10 mouse cellular contexts compared by ENCODE assay signal in the genomic region with DNA sequence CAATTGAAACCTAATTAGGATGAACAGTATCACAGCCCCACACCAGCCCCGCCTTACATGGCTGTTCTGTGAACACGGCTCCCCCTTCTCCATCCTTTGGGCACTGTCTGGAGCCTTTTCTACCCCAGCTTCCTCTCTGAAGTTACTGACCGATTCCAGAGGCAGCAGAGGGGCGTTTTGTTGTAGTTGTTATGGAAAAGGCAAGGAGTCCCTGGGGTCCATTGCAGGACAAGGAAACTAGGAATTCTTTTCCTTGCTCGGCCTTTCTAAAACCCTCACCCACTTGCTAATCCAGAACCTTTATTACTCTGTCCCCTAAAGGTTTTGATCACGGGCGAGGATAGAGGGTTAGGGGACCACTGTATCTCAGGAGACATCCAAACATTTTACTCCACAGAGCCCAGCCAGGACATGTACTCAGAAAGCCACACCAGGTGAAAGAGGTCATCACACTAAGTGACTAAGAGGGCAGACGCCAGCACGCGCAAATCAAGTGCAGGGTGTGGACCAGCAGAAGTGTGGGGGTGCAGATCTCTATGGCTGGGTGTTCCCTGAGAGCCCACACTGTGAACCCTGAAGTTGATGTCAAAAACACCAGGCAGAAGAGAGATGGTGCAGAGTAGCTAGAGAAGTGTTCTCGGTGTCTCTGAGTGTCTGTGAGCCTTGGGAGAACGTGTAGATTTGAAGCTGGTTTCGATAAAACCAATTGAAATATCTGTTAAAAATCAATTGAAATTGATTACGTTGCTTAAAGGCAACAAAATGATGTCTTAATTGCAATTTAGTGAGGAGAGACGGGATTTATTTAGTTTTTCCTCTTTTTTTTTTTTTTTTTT. TPM values are rescaled to one million over a fixed set of nuclear protein-coding genes. Genes with fewer than 3 reads are reported as not detected.
DNase-seq lines count a peak whose midpoint lies in the region; ATAC-seq and TF ChIP-seq lines count a peak whose summit lies in the region.
"Had no signal": no experiment of that assay in that cellular context is flagged by ENCODE, and none has a peak within 500 bp of the region (broad histone marks: within the 10 kb centered on the region; RNA-seq: fewer than 3 reads in every experiment).

No protein-coding gene starts in this region.

- TF ChIP-seq CTCF in embryonic fibroblast, embryonic 13.5 days (IDR thresholded peaks at IDR 0.05; ENCODE audit: borderline replicate concordance, insufficient read depth, low read length): no peak
- no peak for TF ChIP-seq CTCF in hindbrain, postnatal 0 days (IDR thresholded peaks at IDR 0.05; ENCODE audit: low read depth)

- no peaks in the 10 kb centered on the region for H3K9me3 ChIP-seq in hindbrain, postnatal 0 days (ENCODE audit: low read length)

- H3K27ac ChIP-seq in embryonic fibroblast, embryonic 13.5 days (ENCODE audit: insufficient read depth, low read length): no peak overlapping the region
- peak overlapping the region; percentile 58 for H3K27ac ChIP-seq in hindbrain, postnatal 0 days

- no peak for TF ChIP-seq POLR2A in embryonic fibroblast, embryonic 13.5 days (IDR thresholded peaks at IDR 0.05; ENCODE audit: low read depth, low read length)

- peak overlapping the region; percentile 37; the same call in 1 of the 2 replicates for H3K9ac ChIP-seq in hindbrain, postnatal 0 days (replicated peaks; ENCODE audit: low read length)

- peak; percentile 45 to 47 for DNase-seq in cerebellum, adult 18-20 months
- DNase-seq in cerebellum, adult 8-10 months: no peak
- peak; percentile 38 for DNase-seq in MEL-GATA-1-ER (ENCODE audit: extremely low read depth, low read depth)
- peak; percentile 33 for DNase-seq in hindbrain, postnatal 0 days (ENCODE audit: low spot score)
- peak; percentile 36 for DNase-seq in lung, postnatal 36 days
- DNase-seq in splenic B cell, adult 2 months (ENCODE audit: low read depth, low spot score): peak; percentile 53

- H3K4me1 ChIP-seq in embryonic fibroblast, embryonic 13.5 days (ENCODE audit: control insufficient read depth, insufficient read depth, low read length): no peaks in the 10 kb centered on the region
- 0 out of 2 replicates have a peak, but pooled peaks cover 3% of the 10 kb centered on the region for H3K4me1 ChIP-seq in hindbrain, postnatal 0 days (ENCODE audit: insufficient read depth, low read length)

- WGBS in hindbrain, postnatal 0 days: 11% methylated on average over 15 of the region's 15 CpGs

- no peaks in the 10 kb centered on the region for H3K27me3 ChIP-seq in hindbrain, postnatal 0 days (ENCODE audit: insufficient read depth, low read length)
- no peaks in the 10 kb centered on the region for H3K27me3 ChIP-seq in splenic B cell, adult 2 months (ENCODE audit: control insufficient read depth, insufficient read depth, low read length, poor library complexity, severe bottlenecking)
- H3K27me3 ChIP-seq: Patski had no signal

- peak overlapping the region; percentile 59 for H3K4me2 ChIP-seq in hindbrain, postnatal 0 days (ENCODE audit: low read depth, low read length)

- no peak for ATAC-seq in hindbrain, postnatal 0 days
- ATAC-seq in monocyte, adult 5-6 weeks (replicated peaks; ENCODE audit: insufficient number of reproducible peaks, low FRiP score, low TSS enrichment, poor library complexity, severe bottlenecking): no peak

- no peaks in the 10 kb centered on the region for H3K36me3 ChIP-seq in hindbrain, postnatal 0 days (ENCODE audit: insufficient read depth, low read length)
- H3K36me3 ChIP-seq in splenic B cell, adult 2 months (ENCODE audit: control insufficient read depth, insufficient read depth, low read length, poor library complexity, severe bottlenecking): no peaks in the 10 kb centered on the region

- H3K4me3 ChIP-seq in embryonic fibroblast, embryonic 13.5 days (ENCODE audit: insufficient read depth, low read length): peak overlapping the region; percentile 41
- H3K4me3 ChIP-seq in hindbrain, postnatal 0 days (ENCODE audit: low read length): peak overlapping the region; percentile 60

RNA-seq across cellular contexts. Expression of gene Klrb1c, which starts 9.1 kb away (rescaled TPM):
- not detected in 2 replicates for polyA plus RNA-seq in embryonic fibroblast, embryonic 13.5 days (2011; ENCODE audit: insufficient read length, low read depth, missing spikeins)
- 0.10 TPM in 1 of 2 replicates, not detected in the other for total RNA-seq in hindbrain, postnatal 0 days (2014; rRNA removed)
- 0.13 and 0.14 TPM in 2 replicates for polyA plus RNA-seq in hindbrain, postnatal 0 days (2015; fragmentation: Nextera tagmentation; extraction: Ambion mirVana)
- total RNA-seq in monocyte, adult 5-6 weeks (2017): 160 to 719 TPM (median 207 TPM) in 3 replicates
- total RNA-seq: left cerebral cortex, postnatal 25 days had no signal
- polyA plus RNA-seq: Patski had no signal

RNA-seq across cellular contexts. Expression of gene Gm44511, which starts 28.0 kb away (rescaled TPM):
- polyA plus RNA-seq in embryonic fibroblast, embryonic 13.5 days (2011; ENCODE audit: insufficient read length, low read depth, missing spikeins): not detected in 2 replicates
- total RNA-seq in hindbrain, postnatal 0 days (2014; rRNA removed): not detected in 2 replicates
- polyA plus RNA-seq in hindbrain, postnatal 0 days (2015; fragmentation: Nextera tagmentation; extraction: Ambion mirVana): not detected in 2 replicates
- 0.57 TPM in 1 of 3 replicates, not detected in the others for total RNA-seq in monocyte, adult 5-6 weeks (2017)
- total RNA-seq: left cerebral cortex, postnatal 25 days had no signal
- polyA plus RNA-seq: Patski had no signal

RNA-seq across cellular contexts. Expression of gene Klrb1b, which starts 28.0 kb away (rescaled TPM):
- polyA plus RNA-seq in embryonic fibroblast, embryonic 13.5 days (2011; ENCODE audit: insufficient read length, low read depth, missing spikeins): not detected in 2 replicates
- total RNA-seq in hindbrain, postnatal 0 days (2014; rRNA removed): not detected in 2 replicates
- polyA plus RNA-seq in hindbrain, postnatal 0 days (2015; fragmentation: Nextera tagmentation; extraction: Ambion mirVana): not detected in 2 replicates
- 99.8 to 219 TPM (median 100 TPM) in 3 replicates for total RNA-seq in monocyte, adult 5-6 weeks (2017)
- total RNA-seq: left cerebral cortex, postnatal 25 days had no signal
- polyA plus RNA-seq: Patski had no signal

Comparison
In these comparisons a context has a peak if more than half of its experiments do, and no peak if none do; other contexts are left out.
1. RNA of gene Klrb1c, which starts 9.1 kb away (total RNA-seq): 160 to 719 TPM in monocyte, adult 5-6 weeks; 0.10 TPM in hindbrain, postnatal 0 days; every median in the first group is over 100 times any median in the second.
2. RNA of gene Klrb1b, which starts 28.0 kb away (total RNA-seq): 99.8 to 219 TPM in monocyte, adult 5-6 weeks; not detected in hindbrain, postnatal 0 days; every median in the first group is over 100 times any median in the second.